Mouse (Mus musculus) CH12F3 (cell line): Measurements from ENCODE around the gene Gm49318.

Source experiments
- in situ Hi-C: fragments of 300-500 bp; cut with MboI; formaldehyde crosslinking; loops from 2 replicates; pipeline ENCODE4 v1.14.3; 2020; ENCODE audit warnings: low sequenced_read_pairs

The Gm49318 gene

DNA sequence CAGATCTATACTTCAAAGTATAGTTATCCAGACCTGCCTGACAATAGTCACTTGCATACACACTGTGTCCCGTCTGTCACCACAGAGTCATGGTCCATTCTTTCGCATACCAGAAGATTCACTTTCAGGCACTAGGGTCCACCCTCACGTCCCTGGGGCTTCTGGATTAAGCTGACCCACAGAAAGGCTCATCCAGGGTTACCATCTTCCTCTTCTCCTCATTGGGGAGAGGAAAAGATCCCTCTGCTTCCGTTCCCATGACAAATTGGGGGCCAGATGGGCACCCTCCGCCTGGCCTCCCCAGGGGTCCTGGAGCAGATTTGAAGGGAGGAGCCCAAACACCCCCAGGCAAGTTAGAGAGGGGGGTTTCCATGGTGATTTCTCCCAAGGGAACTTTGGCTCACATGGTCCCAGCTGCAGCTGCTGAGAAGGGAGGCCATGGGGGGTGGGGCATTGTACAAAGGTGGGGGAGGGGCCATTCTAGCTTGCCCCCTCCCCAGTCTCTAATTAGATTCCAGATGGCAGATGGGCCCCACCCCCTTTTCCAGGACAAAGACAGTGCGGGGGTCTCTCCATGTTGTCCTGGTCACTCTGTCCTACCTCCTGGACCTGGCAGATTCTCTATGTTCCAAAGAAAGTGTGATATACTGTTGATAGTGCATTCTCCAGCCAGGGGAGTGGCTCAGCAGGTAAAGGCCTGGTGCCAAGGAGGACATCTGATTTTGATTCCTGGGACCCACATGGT is 35.6 kb downstream of the Gm49318 start:
- in situ Hi-C loops, result no loop called here

DNA sequence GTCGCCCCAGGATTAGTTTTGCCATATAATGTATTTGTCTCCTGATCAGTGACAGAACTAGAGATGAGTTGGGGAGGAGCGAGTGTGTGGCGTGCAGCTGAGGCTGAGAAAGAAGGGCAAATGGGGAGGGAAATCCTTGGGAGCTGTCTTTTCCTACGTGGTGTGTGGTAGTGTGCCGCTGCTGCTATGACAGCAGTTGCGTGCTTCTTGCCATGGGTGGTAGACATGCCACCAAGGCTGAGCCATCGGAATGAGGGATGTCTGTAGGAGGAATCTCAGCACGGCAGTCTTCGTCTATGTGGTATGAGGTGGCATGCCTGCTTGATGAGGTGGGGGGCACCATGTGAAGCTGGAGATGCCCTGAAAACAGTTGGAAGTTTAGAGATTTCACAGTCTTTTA is 40.7 kb downstream of the Gm49318 start:
- in situ Hi-C loops, result no loop called here

DNA sequence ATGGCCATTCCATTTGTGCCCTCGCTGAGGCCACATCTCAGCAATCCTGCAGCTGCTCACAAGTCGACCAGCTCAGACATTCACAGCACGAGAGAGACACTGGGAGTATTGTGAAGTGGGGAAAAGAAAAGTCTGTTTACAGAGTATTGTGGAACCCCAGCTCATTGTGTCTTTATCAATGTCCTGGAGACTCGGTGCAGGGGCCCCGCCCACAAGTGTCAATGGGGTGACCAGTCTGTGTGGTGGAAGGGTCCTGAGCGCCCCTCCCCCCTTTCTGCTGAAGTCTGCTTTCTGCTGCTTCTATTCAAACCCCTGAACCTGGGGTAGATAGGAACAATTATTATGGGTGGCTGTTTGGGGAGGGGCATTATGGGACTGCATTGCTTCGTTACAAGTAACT is 42.6 kb downstream of the Gm49318 start:
- in situ Hi-C loops, result no loop called here

DNA sequence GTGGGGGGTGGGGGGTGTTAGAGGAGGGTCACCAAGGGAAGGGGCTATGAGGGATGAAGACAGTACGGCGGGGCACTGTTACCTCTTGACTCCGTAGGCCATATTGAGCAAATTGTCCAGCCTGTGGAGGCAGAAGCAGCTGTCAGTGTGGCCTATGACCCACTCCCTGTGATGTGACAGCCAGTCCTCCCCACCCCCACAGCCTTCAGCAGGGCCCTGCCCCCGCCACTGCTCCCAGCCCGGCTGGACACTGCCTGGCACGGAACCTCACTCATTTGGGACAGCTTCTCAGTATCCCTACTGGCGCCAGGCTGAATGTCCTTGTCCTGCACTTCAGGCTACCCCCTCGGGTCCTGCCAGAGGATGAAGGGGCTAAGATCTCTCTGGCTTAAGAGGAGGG is 46.5 kb downstream of the Gm49318 start:
- in situ Hi-C loops, result no loop called here

DNA sequence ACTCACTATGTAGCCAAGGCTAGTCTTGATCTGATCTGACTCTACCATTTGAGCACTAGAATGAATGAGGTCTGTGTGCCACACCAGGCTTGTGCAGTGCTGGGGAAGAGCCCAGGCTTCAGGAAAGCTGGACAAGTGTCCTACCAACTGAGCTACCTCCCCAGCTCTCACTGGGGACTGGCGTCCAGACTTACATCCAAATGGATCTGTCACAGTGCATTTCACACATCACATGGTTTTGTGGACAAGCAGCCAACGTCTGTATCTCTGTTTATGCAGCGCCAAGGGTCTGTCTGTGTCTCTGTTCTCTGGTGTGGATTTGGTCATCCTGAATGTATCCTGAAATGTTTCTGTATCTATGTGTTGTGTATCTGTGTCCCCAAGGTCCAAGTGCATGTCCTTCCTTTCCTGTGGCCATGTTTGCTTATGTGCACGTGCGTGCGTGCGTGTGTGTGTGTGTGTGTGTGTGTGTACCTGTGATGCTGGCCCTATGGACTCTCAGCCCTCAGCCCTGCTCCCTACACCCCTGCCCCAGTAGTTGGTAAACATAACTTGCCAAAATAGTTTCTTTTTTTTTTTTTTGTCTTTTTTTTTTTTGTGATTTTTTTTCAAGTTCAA is 53.7 kb downstream of the Gm49318 start:
- in situ Hi-C loops, result no loop called here

DNA sequence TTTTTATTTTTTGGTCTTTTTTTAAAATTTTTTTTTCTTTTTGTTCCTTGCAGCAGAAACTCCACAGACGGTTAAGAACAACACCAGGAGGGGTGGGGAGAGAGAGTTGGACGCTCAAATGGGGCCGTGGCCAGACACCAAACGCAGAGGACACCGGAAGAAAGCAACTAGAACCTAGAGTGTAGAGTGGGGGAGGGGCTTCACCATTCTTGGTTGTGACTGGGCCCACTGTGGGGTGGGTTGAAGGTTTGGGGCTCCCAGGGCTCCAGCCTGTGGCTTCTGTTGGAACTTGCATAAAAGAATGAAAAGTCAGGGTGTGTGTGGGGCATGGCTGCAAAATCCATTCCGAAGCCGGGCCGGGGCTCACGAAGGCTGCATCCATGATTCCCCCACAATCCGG is 54.8 kb downstream of the Gm49318 start:
- in situ Hi-C loops, result no loop called here

DNA sequence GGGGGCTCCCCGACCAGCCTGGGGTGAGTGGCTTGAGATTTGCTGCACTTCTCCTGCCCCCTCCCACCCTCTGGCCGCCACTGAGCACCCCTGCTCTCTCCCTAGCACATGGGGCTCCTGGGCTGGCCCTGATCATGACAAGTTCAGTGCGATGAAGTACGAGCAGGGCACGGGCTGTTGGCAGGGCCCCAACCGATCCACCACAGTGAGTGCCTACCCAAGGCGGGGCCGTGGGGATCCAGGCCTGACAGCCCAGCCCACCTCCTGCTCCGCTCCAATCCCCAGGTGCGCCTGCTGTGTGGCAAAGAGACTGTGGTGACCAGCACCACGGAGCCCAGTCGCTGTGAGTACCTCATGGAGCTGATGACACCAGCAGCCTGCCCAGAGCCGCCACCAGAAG is 58.3 kb downstream of the Gm49318 start:
- in situ Hi-C loops, result no loop called here

DNA sequence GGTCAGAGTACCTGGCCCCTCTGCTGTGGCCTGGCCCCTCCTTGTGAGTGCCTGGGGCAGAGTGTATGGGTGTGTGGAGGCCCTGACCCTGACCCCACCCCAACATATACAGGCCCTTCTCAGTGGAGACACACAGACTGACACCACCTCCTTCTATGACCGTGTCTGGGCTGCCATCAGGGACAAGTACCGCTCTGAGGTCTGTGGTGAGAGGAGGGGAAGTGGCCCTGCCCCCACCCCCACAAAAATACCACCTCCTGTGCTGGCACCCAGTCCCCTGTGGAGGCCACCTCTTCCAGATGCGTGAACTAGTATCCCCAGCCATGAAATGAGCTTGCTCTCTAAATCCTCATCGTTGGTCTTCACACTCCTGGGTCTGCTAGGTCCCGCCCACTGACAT is 60.0 kb downstream of the Gm49318 start:
- in situ Hi-C loops, result no loop called here

DNA sequence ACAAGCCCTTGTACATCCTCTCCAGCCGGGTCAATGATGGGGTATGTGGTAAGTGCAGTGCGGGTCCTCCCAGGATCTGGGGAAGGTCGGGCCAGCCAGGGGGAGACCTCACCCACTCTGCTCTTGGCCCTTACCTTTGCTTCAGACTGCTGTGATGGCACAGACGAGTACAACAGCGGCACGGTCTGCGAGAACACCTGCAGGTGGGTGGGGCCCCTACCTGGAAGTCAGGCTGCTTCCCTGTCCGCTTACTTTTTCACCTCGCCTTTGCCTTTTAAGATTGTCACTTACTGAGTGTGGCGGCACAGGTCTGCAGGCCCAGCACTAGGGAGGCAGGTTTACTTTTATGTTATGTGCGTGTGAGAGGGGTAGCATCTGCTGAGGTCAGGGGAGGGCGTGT is 66.5 kb downstream of the Gm49318 start:
- in situ Hi-C loops, result no loop called here

DNA sequence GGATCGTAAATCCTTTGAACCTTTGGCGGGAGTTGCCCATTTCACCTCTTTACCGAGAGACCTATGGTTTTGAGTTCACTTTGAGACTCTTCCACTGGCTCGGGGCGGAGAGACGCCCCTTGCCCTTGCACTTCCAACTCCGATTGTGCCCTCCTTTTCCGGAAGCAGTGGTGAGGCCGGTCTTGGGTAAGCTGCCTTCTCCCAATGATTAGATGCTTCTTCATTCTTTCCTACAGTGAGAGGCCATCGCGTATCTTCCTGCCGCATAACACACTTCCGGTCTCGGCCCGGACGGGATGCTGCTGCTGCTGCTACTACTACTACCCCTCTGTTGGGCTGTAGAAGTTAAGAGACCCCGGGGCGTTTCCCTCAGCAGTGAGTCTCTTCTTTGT is 67.9 kb downstream of the Gm49318 start:
- in situ Hi-C loops, result no loop called here

DNA sequence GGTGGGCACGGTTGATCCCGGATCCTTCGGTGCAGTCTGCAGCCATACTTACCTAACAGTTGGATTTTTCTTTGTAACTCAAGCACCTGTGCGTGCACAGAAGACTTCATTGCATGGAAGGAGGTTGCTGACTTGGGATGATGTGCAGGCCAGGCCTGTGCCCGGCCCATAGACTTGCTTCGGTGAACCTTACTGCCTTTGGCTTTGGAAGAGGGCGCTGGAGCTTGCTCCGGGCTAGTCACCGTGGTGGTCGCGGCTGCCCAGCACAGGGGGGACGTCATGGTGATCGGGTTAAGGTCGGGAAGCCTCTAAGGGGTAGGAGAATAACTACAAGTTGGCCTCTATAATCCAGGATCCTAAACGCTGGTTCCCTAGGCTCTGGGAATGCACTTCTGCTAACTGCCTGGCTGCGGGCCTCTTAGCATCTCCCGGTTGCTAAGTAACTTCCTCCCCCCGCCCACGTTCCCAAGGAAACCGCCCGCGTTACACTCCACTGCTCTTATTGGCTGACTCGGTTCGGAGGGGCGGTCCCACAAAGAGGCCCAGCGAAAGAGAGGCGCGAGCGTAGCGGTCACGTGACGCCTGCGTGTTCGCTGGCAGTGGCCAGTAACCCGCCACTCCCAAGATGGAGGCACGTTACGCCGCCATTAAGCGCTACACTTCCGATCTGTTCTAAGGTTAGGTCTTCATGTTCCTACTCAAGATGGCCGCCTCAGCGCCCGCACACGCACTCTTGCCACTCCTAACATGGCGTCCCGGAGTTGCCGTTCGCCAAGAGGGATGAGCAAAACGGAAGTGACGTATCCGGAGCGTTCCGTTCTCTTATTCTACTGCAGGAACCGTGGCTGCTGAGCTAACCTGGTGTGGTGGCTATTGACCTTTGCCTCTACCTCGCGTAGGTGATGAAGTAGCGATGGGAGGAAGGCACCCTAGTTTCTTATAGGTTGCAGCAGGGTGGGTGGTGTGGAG is 68.6 kb downstream of the Gm49318 start, which contains the start of the genes Ccdc151 and Prkcsh:
Gene Ccdc151, minus strand, starts transcription at position 441 of the 969 bp plus-strand sequence.
Gene Prkcsh, plus strand, starts transcription at position 613 of the 969 bp plus-strand sequence.
- in situ Hi-C loops, result no loop called here

DNA sequence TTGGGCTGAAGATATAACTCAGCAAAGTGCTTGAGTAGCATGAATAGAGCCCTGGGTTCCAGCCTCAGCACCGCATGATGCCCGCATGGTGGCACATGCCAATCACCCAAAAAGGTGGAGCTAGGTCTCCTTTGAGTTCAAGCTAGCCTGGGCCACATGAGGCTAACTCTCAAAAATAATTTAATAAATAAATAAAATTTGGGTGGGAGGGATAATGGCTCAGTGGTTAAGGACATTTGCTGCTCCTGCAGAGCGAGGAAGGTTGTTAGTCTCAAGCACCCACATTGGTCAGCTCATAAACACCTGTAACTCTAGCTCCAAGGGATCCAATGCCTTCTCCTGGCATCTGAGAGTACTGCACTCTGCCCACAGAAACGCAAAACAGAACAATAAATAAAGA is 69.4 kb downstream of the Gm49318 start:
- in situ Hi-C loops, result no loop called here

DNA sequence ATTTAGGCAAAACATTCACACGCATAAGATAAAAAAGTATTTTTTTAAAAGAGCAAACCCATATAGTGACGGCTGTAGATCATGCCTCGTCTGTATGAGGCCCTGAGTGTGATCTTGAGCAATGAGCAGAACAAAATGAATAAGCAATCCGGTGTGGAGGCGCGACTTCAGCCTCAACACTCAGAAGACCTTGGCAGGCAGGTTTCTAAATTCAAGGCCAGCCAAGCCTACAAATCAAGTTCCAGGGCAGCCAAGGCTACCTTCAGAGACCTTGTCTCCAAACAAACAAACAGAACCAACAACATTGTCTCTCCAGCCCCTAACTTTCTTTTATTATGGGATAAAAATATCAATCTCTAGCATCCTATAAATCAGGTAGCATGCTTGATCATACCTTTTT is 70.8 kb downstream of the Gm49318 start:
- in situ Hi-C loops, result no loop called here

DNA sequence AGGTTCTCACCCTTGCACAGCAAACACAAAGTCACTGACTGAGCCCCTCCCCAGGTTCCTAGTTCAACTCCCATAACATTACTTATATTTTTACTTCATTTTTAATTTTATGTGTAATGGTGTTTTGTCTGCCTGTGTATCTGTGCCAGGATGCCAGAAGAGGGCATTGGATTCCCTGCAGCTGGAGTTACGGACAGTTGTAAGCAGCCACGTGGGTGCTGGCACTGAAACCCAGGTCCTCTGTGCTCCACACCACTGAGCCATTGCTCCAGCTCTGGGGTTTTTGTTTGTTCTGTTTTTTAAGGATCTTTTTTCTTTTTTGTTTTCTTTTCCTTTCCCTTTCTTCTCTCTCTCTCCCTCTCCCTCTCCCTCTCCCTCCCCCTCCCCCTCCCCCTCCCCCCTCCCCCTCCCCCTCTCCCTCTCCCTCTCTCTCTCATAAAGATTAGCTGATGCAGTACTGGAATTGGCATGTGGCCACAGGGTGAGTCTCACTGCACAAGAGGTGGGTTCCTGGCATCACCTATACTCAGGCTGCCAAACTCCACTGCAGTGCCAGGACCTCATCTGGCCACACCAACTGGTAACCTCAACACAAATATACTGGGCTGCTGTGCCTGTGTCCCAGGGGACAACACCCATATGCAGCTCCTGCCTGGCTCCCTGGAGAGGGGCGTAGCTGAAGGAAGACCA is 74.7 kb downstream of the Gm49318 start:
- in situ Hi-C loops, result no loop called here

DNA sequence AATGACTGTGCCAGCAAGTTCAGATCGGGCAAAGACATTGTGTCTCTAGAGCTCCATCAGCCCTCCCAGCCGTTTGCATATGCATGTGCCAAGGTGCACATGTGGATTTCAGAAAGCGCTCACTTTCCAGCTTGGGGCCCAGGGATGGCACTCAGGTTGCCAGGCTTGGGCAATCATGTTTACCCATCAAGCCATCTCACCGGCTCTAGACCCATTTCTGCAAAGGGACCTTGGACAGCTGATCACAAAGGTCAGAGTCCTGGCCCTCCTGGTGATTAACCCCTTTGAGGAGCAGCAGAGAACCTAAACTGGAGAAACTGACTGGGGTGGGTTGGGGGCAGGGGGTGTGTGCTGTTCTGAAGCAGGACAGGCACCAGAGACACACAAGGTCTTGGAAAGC is 78.8 kb downstream of the Gm49318 start:
- in situ Hi-C loops, result no loop called here

DNA sequence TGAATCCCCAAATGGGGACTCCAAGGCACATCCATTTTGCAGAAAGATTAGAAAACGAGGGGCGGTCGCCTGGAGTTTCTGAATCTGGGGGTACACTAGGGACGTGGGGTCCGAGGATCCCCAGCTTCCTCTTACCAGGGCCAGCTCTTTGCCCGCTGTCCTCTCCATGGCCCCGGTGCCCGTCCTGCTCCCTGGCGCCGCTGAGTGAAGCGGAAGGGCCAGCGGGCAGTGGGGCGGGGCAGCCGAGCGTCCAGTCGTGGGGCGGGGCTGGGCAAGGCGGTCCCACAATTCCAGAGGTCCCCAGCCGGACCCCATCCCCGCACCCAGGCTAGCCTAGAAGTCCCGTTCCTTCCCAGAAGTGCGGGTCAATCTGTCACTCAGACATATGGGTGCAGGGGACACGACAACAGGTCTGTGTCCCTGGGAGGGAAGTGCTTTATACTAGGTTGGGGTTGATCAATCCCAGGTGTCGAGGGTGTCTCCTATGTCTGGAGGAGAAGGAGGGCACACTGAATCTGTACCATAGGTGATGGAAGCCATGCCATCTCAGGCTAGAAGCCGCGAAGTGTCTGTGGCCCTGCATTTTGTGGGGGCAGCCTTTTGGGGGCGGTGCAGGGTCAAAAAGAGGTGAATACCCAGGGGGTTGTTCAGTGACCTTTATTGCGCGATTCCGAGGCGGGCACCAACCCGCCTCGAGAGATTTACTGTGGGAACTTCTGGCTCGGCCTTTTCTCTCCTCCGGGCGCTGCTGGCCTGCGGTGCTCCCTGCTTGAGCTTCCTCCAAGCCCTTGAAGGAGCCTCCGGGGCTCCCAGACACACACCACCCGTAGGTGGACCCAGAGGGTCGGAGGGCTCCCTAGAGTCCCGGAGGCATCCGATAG is 81.6 kb downstream of the Gm49318 start, which contains the start of gene Rgl3:
Gene Rgl3, minus strand, starts transcription at position 217 of the 881 bp plus-strand sequence.
- in situ Hi-C loops, result no loop called here

DNA sequence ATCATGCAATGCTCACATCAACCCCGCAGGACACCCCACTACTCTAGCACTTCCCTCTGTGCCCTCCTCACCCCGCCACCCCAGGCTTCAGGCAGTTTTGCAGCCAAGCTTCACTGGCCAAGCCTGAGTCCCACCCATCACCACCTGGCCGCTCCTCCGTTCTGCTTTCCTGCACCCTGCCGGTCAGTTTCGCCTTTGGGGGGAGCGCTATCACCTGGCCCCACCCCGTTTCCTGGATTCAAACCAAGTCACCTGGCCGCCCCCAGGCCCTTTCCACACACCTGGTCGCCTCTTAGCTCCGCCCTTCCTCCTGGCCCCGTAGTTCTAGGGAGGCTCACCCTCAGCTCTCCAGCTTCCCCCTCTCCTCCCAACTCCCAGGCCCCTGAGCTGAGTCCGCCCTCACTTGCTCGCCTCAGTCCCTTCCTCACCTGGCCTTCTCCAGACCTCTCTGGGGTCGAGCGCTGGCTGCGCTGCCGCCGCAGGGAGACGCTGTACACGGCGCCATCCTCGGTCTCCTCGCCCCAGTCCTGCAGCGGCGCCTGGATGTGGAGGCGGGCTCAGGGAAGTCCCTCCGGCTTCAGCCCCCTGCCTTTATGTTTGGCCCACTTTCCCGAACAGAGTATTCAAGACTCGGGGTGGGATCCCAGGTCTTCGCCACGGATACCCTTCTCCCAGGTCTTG is 82.5 kb downstream of the Gm49318 start:
- in situ Hi-C loops, result no loop called here

DNA sequence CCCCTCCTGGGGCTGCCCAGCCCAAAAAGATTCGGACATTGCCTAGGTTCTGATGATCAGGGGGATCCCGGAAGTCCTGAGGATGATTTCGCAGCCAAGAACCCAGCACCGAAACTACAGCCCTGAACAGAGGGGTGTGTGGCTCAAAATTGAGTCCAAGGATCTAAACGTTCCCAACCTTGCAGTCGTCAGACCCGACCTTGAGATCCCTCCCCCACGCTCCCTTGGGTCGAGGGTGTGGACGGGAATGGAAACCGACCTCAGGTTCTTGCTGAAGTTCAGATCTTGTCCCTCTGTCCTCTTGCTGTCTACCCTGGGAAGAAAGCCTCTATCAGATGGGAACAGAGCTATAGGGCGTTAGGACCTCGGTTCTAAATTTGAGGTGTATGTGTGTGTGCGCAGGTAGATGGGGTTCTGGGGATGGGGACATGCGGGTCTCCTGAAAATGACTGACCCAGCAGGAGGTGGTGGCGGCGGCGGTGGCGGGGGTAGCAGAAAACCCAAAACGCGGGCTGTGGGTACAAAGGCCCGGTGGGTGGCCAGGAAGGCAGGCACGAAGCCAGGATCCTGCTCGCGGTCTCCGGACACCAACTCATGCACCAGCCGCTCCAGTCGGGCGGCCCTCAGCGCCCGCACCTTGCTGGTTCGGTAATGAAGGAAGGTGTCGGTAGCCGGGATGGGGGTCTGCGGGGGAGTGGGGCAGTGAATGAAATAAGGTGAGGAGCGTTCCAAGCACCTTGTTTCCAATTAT is 83.3 kb downstream of the Gm49318 start:
- in situ Hi-C loops, result no loop called here
